Mouse (Mus musculus) large intestine, adult 2 months (tissue): ENCODE data around the gene Cyp2u1. TPM values are rescaled to one million over a fixed set of nuclear protein-coding genes. Genes with fewer than 3 reads are reported as not detected.
"Not testable (repeated sequence)": the region's sequence is repeated elsewhere in the genome, so short reads cannot be mapped to it uniquely, and the experiment has no call there.

ENCODE experiments used
- DNase-seq: peaks from one replicate; pipeline ENCODE4 v3.0.0-alpha.2; 2012; ENCODE audit warnings: low read depth, low spot score
- WGBS: fragments of 180-500 bp; shearing (Covaris S2); methylation state at CpG from one replicate; pipeline ENCODE4 v1.1.7; 2018; 5-methylcytosine and 5-hydroxymethylcytosine counted together
- polyA plus RNA-seq: library from polyadenylated mRNA; depleted of rRNA; stranded (reverse); fragments of >200 nt; gene quantifications from 2 replicates; pipeline ENCODE4 v1.2.3, GENCODE M21; 2012; rRNA removed

Cyp2u1 gene
- 6.1 and 13.5 TPM in 2 replicates for polyA plus RNA-seq

GRCm38 (mm10) chr3:131302452-131303319 is at the start of gene Cyp2u1:
TSS of gene Cyp2u1 (minus strand) at chr3:131303227.
- no peak for DNase-seq

GRCm38 (mm10) chr3:131350539-131350938 is 47.5 kb upstream of the Cyp2u1 start:
- no peak for DNase-seq
- 79% methylated on average over 7 of the region's 7 CpGs for WGBS

More at GRCm38 (mm10) chr3:131302452-131303319, at the start of gene Cyp2u1:
- 3% methylated on average over 71 of the region's 71 CpGs for WGBS

- 33% methylated on average over 6 of the region's 6 CpGs for WGBS
- DNase-seq: no peak
These were observed 46.0 kb upstream of the Cyp2u1 start for GRCm38 (mm10) chr3:131349013-131349412.

GRCm38 (mm10) chr3:131348579-131348950 is 45.5 kb upstream of the Cyp2u1 start:
- WGBS: 29% methylated on average over 3 of the region's 3 CpGs
- DNase-seq: no peak

- DNase-seq: no peak
- 17% methylated on average over 6 of the region's 6 CpGs for WGBS
These were observed 45.0 kb upstream of the Cyp2u1 start for GRCm38 (mm10) chr3:131347831-131348578.

GRCm38 (mm10) chr3:131345903-131346302 is 42.9 kb upstream of the Cyp2u1 start:
- DNase-seq: no peak
- WGBS: 85% methylated on average over 6 of the region's 6 CpGs

- WGBS: 34% methylated on average over 6 of the region's 6 CpGs
- no peak for DNase-seq
These were observed 40.3 kb upstream of the Cyp2u1 start for GRCm38 (mm10) chr3:131343311-131343710.

DNA sequence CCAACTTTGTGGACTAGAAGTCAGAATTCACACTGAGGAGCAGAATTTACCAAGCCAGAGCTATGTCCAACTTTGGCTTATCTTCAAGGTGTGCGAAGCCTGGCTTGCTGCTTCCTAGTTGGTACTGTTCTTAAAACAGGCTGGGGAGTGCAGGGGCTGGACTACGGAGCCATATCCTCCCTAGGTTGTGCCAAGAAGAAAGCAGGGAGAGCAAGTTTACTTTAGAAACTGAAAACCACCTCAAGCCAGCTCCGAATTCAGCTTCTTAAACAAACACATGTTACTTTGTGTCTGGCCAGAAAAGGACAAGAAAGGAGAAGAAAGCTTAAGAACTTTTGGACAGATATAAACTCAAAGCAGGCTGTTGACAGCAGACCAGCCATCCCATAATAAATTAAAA is 37.9 kb upstream of the Cyp2u1 start:
- WGBS: 13% methylated on average over 3 of the region's 3 CpGs
- no peak for DNase-seq

DNA sequence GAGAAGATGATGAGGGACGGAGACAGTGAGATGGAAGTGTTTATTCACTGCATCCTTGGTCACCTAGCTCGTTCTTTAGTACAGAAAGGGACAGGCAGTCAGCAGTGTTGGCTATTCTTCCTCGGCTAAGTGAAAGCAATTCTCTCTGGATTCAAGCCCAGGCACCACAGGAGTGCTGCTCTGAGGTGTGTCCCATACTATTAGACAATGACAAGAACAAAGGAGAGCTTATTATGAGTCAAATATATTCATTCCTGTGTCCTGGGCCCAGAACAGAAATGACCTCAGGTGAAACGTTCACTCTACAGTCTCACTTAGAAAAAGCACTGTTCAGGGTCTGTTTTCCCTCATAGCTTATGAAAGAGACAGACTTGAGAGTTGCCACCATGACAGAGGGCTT is 36.3 kb upstream of the Cyp2u1 start:
- 26% methylated on average over 4 of the region's 4 CpGs for WGBS
- no peak for DNase-seq

- WGBS: 78% methylated on average over 7 of the region's 7 CpGs
- DNase-seq: not testable (repeated sequence)
These were observed 34.7 kb upstream of the Cyp2u1 start for GRCm38 (mm10) chr3:131337749-131338148.

DNA sequence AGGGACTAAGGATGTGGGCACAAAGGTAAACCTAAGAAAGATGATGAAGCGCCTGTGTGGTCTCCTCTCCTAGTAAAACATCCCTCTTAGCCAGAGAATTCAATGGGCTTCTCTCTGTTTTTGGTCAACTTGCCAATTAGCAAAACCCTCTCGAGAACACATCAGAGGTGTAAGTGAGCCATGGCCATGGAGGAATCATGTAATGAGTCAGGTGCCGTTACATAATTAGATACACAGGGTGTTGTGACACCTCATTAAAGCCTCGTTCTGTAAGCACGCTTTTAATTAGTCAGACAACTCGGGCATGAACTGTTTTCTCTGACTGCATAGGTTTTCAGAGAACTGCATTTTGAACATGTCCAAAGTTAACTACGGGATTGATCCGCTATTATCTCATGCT is 33.6 kb upstream of the Cyp2u1 start:
- WGBS: 89% methylated on average over 8 of the region's 8 CpGs
- DNase-seq: no peak

GRCm38 (mm10) chr3:131335117-131335547 is 32.1 kb upstream of the Cyp2u1 start:
- WGBS: 30% methylated on average over 8 of the region's 8 CpGs
- peak; percentile 59 for DNase-seq

GRCm38 (mm10) chr3:131327189-131327588 is 24.2 kb upstream of the Cyp2u1 start:
- WGBS: 52% methylated on average over 7 of the region's 7 CpGs

GRCm38 (mm10) chr3:131326637-131327036 is 23.6 kb upstream of the Cyp2u1 start:
- no peak for DNase-seq
- WGBS: 92% methylated on average over 4 of the region's 4 CpGs

More at GRCm38 (mm10) chr3:131327189-131327588, 24.2 kb upstream of the Cyp2u1 start:
- no peak for DNase-seq

DNA sequence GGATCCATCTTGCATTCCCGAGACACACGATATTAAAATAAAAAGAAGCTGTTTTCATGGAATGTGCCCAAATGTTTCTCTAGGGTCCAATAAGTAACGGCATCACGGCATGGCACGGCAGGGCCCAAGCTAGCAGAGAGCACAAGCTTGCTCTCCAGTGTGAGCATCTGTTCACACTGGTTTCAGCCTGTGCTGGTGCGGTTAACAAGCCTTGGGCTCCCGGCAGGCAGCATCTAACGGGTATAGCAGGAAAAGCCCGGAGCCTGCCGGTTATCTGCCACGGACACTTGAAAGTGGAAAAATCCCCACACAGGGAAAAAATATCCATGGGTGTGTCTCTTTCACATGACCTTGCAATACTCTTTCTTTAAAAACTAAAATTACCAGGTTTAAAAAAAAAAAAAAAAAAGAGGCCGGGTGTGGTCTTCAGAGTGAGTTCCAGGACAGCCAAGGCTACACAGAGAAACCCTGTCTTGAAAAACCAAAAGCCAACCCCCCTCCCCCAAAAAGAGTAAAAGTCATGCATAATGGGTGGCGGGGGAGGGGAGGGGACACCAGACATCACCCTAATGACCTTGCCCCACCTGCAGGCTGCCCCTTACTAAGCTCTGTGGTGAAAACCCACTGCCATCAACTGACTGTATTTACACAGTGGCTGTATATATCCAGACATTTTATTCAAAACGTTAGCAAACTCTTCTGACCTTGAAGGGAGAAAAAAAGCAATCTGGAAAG is 19.2 kb upstream of the Cyp2u1 start:
- 82% methylated on average over 14 of the region's 14 CpGs for WGBS
- no peak for DNase-seq

DNA sequence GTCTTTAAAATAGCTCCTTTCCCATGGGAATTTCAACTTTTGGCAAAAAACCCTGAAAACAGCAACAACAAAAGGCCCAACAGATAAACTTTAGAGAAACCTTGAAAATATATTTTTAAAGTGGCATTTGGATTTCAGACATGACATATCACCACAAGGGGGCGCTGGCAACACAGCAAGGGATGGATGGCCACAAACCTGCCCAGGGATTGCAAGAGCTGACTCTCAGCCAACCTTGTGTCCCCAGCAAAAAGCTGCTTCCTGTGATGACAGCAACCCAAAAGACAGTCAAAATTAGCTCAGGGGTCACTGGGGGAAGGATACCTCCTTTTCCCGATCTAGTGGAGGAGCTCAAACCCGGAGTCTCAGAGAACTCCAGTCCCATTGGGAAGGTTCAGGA is 17.2 kb upstream of the Cyp2u1 start:
- WGBS: 16% methylated on average over 3 of the region's 3 CpGs
- DNase-seq: no peak

DNA sequence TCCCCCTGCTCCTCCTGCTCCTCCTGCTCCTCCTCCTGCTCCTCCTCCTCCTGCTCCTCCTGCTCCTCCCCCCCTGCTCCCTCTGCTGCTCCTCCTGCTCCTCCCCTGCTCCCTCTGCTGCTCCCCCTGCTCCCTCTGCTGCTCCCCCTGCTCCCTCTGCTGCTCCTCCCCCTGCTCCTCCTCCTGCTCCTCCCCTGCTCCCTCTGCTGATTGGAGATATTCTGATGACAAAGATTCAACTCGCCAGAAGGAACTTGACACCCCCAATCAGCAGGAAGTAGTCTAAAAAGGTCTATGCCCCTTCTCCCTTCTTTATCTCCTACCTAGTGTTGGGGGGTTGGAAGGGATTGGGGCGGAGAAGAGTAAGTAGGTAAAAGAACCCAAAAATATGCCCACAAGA is 15.2 kb upstream of the Cyp2u1 start:
- DNase-seq: no peak
- WGBS: 59% methylated on average over 2 of the region's 2 CpGs

- 92% methylated on average over 1 of the region's 1 CpGs for WGBS
- no peak for DNase-seq
These were observed 14.1 kb upstream of the Cyp2u1 start for GRCm38 (mm10) chr3:131317126-131317525.

GRCm38 (mm10) chr3:131315957-131316510 is 13.0 kb upstream of the Cyp2u1 start:
- 64% methylated on average over 4 of the region's 4 CpGs for WGBS
- DNase-seq: no peak

GRCm38 (mm10) chr3:131312340-131312739 is 9.3 kb upstream of the Cyp2u1 start:
- DNase-seq: no peak
- 30% methylated on average over 9 of the region's 9 CpGs for WGBS
